Mouse (Mus musculus) T-helper 17 cell (primary cell): ENCODE measurements around the gene Eml2.

Experiments
- in situ Hi-C, 2 experiments: fragments of 300-600 bp; cut with MboI, MseI; formaldehyde crosslinking; loops; 1 replicate in 1 of 2; 2 replicates in 1 of 2; pipeline ENCODE4 v1.15.1; 2025; ENCODE audit warnings: high pct_unique_total_duplicates in 2 of 2

The Eml2 gene

DNA sequence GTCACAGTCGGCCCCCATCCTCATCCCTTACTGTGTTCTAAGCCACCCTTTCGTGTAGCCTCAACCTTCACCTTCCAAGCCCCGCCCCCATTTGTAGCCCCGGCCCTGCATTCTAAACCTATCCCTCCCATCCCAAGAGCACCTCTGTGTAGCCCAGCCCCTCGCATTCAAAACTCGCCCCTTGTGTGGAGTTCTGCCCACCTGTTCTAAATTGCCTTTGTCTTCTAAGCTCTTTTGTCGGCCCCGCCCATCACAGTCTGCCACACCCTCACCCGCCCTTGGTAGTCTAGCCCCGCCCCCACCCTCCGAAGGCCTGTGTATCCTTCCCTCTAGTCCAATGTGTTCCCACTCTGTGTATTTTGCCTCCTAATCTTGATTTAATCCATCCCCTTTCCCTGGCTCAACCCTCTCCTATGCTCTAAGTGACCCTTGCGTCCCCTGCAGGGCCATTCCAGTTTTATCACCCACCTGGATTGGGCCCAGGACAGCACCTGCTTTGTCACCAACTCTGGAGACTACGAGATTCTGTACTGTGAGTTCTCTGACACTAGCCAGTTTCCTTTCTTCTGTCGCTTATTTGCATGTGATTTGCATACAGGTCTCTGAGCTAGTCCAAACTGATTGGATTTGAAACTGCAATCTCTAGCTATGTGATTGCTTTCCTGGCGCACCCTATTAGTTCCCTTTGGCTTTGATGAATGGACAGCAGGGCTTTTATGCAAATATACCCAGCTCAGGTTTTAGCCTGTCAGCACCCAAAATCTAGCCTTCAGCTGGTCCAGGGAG lies 26.0 kb downstream of the Eml2 start:
- in situ Hi-C loops: no loop called here

- in situ Hi-C loops: no loop called here
Observed at GRCm38 (mm10) chr7:19208201-19208910, 32.1 kb downstream of the Eml2 start.

GRCm38 (mm10) chr7:19208944-19209472 lies 32.8 kb downstream of the Eml2 start:
- in situ Hi-C loops: no loop called here

DNA sequence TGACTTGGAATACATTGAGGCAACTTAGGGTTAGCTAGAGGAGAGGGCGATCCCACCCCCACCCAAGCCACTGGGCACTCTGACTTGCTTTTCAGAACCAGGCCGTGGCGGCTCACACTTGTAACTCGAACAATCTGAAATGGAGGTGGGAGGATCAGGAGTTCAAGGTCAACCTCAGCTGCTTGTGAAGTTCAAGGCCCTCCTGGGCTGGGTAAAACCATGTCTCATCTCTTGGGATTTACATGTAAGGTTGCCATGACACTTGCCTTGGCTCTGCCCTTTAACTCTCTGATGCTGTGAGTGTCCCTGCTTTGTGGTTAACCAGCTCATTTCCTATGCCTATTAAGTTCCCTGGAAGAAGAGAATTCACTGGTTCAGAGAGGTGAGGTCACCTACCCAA lies 33.3 kb downstream of the Eml2 start:
- in situ Hi-C loops: no loop called here

- in situ Hi-C loops: no loop called here
Observed at GRCm38 (mm10) chr7:19210010-19210409, 33.8 kb downstream of the Eml2 start.

- in situ Hi-C loops: no loop called here
Observed at GRCm38 (mm10) chr7:19211041-19211675, 34.9 kb downstream of the Eml2 start.

DNA sequence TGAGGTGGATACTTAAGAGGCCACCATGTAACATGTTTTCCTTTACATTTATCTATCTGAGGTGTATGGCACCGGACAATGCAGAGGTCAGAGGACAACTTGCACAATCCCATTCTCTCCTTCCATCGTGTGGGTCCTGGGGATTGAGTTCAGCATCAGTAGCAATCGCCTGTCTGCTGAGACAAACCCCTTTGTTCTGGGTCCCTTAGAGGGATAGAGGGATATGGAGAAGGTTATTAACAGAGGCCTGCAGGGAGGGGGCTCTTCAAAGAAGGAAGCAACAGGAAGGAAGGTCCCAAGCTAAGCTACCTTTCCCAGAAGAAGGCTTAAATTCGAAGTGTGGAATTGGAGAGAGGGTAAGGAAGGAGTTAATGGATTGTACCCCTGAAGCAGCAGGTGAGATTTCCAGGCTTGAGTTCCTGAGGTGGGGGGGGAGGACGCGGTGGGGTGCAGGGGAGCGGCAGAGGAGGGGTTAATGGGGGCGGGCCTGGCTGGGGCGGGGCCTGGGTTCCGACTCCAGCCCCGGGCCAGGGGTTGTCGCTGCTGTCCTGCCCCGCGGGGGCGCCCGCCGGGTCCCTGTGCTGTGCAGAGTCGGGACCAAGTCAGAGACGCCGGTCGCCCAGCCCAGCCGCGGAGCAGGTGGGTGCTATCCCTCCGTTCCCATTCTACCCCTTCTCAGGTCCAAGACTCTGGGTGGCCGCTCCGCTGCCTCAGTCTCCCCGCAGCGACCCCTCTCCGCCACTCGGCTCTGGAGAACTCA lies 36.0 kb downstream of the Eml2 start, which contains the start of gene Gpr4:
Gpr4 (plus strand) TSS at position 543 of the 760 bp plus-strand sequence.
- in situ Hi-C loops: no loop called here

- in situ Hi-C loops: no loop called here
Observed at GRCm38 (mm10) chr7:19213385-19213784, 37.2 kb downstream of the Eml2 start.

DNA sequence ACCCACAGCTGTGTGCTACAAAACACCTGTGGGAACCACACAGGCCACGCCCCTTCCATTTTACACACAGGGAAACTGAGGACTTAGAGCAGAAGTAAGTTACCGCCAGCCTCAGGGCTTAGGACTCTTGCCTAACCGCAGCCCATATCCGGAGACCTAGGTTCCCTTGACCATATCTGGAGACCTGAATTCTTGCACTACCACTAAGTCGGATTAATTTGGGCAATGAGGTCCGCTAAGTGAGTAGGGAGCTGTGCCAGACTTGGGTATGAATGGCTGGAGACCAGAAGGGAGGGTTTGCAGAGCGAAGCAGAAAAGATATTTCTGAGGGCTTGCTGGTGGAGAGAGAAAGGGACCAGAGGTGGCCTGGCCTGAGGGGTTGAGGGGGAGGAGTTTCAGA lies 38.1 kb downstream of the Eml2 start:
- in situ Hi-C loops: no loop called here

GRCm38 (mm10) chr7:19214940-19215339 lies 38.7 kb downstream of the Eml2 start:
- in situ Hi-C loops: no loop called here

GRCm38 (mm10) chr7:19217492-19217891 lies 41.3 kb downstream of the Eml2 start:
- in situ Hi-C loops: no loop called here

DNA sequence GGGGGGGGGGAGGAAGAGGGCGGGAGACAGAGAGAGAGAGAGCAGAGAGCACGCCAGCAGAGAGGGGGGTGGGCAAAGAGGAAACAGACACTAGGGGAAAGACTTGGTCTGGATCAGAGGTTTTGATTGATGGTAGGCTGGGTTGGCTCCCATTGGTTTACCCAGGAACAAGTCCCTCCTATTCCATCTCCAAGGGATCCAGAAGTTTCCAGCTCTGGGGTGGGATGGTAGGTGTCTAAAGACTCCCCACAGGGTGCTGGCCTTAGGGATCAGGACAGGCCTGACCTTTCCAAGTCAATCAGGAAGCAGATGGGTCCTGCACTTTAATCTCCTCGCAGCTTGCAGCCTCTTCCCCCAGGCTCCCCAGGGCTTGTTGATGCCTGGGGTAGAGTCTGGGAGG lies 41.7 kb downstream of the Eml2 start:
- in situ Hi-C loops: no loop called here

GRCm38 (mm10) chr7:19220061-19220460 lies 43.8 kb downstream of the Eml2 start:
- in situ Hi-C loops: no loop called here

DNA sequence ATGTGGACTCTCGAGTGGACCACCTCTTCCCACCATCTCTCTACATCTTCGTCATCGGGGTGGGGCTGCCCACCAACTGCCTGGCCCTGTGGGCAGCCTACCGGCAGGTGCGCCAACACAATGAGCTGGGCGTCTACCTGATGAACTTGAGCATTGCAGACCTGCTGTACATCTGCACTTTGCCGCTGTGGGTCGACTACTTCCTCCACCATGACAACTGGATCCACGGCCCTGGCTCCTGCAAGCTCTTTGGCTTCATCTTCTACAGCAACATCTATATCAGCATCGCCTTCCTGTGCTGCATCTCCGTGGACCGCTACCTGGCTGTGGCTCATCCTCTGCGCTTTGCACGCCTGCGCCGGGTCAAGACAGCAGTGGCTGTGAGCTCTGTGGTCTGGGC lies 46.0 kb downstream of the Eml2 start:
- in situ Hi-C loops: no loop called here

DNA sequence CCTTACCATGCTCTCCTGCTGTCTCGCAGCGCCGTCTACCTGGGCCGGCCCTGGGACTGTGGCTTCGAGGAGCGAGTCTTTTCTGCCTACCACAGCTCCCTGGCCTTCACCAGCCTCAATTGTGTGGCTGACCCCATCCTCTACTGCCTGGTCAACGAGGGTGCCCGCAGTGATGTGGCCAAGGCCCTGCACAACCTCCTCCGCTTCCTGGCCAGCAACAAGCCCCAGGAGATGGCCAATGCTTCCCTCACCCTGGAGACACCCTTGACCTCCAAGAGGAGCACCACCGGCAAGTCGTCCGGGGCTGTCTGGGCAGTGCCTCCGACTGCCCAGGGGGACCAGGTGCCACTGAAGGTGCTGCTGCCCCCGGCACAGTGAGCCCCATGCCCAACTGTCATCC lies 46.7 kb downstream of the Eml2 start:
- in situ Hi-C loops: no loop called here

DNA sequence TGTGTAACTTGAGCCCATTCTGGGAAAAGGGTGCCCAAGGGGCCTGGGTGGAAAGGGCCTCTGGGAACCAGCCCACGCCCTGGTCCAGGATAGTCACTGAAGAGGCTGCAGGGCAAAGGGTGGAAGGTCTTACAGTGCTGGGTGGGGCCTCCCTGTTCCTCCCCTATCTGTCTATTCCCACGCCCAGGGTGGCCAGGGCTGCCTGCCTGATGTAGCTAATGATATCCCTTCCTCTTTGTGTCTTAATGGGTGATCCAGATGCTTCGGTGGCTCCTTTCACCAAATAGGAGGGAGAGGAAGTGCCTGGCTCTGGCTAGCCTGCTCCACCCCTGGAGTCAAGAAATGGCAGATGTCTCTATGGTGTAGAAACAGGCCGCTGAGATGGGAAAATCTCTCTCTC lies 48.7 kb downstream of the Eml2 start:
- in situ Hi-C loops: no loop called here

- in situ Hi-C loops: no loop called here
Observed at GRCm38 (mm10) chr7:19226817-19227797, 50.9 kb downstream of the Eml2 start.

- in situ Hi-C loops: no loop called here
Observed at GRCm38 (mm10) chr7:19227883-19228792, 51.9 kb downstream of the Eml2 start, which contains the start of gene Opa3. TSS of gene Opa3 (plus strand) at chr7:19228334.

- in situ Hi-C loops: no loop called here
Observed at GRCm38 (mm10) chr7:19228793-19229148, 52.5 kb downstream of the Eml2 start.
